Mouse (Mus musculus) right cerebral cortex, postnatal 25 days (tissue): ENCODE data around the gene Gm28048.

ENCODE experiments used
- DNase-seq: peaks from one replicate; pipeline ENCODE4 v3.0.0; 2022

Gm28048 gene

GRCm38 (mm10) chr11:22989786-22990185 lies 7.9 kb upstream of the Gm28048 start:
- DNase-seq, result no peak

GRCm38 (mm10) chr11:22987357-22987756 lies 5.5 kb upstream of the Gm28048 start:
- DNase-seq, result peak; percentile 20

- DNase-seq, result no peak
Measured at GRCm38 (mm10) chr11:22985510-22985909, 3.6 kb upstream of the Gm28048 start.

DNA sequence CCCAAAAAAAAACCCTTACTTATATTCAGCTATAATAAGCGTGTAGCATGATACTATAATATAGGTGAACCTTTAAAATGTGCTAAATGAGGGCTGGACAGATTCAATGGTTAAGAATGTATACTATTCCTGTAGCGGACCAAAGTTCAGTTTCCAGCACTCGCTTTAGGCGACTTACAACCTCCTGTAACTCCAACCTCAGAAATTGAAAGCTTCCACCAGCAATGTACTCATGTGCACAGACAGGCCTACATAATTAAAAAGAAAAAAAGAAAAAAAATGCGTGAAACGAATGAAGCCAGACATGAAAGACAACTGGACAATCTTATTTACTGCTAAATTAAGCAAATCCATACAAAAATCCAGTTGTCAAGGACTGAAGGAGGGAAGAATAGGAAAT lies 956 bp upstream of the Gm28048 start:
- DNase-seq, result no peak

DNA sequence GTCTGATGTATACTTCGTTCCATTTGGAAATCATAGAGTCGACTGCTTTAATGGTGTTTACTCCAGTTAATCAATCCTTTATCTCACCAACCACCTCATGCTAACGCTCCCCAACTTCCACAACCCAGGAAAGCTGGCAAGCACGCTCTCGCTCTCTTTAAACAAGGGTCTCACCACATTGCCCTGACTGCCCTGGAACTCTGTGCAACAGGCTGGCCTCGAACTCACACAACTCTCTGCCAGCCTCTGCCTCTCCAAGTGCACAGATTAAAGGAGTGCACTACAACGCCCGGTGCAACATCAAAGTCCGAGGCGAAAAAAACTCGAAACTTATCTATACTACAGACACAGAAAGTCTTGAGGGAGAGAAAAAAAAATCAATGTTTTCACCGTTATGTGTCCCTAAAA lies 343 bp downstream of the Gm28048 start:
- no peak for DNase-seq

GRCm38 (mm10) chr11:22981041-22981440 lies 849 bp downstream of the Gm28048 start:
- DNase-seq, result no peak

GRCm38 (mm10) chr11:22979221-22979620 lies 2.7 kb downstream of the Gm28048 start:
- no peak for DNase-seq

DNA sequence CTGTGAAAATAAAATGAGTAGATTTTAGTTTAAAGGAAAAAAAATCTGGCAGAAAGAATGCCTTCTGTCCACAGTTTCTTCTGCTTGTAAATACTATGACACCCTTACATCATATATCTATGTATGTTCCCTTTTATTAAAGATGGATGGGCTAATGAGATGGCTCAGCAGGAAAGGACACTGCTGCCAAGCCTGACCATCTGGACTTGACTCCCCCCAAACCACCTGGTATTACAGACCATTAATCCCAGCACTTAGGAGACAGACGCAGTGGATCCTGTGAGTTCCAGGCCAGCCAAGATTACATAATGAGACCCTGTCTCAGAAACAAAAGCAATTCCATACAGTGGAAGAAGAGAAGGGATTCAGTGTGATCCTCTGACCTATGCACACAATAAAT lies 3.2 kb downstream of the Gm28048 start:
- DNase-seq, result no peak

GRCm38 (mm10) chr11:22978215-22978614 lies 3.7 kb downstream of the Gm28048 start:
- no peak for DNase-seq

DNA sequence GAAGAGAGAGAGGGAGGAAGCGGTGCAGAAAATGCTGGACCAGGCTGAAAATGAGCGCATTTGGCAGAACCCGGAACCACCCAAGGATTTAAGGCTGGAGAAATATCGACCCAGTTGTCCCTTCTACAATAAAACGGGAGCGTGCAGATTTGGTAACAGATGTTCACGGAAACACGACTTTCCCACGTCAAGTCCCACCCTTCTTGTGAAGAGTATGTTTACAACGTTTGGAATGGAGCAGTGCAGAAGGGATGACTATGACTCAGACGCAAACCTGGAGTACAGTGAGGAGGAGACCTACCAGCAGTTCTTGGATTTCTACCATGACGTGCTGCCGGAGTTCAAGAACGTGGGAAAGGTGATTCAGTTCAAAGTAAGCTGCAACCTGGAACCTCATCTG lies 8.3 kb downstream of the Gm28048 start:
- peak; percentile 22 for DNase-seq

DNA sequence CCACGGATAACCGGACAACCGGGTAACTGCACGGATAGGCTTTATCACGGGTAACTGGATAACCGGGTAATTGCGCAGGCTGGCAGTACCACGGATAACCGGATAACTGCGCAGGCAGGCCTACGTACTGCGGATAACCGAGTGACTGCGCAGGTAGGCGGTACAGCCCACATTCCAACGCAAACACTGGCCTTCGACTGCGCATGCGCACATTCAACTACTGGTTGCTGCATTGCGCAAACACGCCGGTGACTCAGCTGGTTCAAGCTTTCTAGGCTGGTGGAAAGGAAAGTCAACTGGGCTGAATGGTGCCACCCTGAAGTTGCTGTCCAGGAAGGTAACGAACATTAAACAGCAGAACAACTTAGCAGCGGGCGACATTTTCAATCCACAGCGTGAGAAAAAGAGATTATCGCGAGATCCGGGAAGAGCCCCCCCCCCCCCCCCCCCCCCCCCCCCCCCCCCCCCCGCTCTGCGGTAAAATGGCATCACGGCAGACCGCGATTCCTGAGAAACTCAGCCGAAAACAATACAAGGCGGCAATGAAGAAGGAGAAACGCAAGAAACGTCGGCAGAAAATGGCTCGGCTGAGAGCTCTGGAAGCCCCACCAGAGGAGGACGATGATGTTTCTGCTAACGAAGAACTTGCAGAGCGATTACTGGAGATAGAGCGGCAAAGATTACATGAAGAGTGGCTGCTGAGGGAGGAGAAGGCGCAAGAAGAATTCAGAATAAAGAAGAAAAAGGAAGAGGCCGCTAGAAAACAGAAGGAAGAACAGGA lies 9.0 kb downstream of the Gm28048 start:
- peak; percentile 81 for DNase-seq

DNA sequence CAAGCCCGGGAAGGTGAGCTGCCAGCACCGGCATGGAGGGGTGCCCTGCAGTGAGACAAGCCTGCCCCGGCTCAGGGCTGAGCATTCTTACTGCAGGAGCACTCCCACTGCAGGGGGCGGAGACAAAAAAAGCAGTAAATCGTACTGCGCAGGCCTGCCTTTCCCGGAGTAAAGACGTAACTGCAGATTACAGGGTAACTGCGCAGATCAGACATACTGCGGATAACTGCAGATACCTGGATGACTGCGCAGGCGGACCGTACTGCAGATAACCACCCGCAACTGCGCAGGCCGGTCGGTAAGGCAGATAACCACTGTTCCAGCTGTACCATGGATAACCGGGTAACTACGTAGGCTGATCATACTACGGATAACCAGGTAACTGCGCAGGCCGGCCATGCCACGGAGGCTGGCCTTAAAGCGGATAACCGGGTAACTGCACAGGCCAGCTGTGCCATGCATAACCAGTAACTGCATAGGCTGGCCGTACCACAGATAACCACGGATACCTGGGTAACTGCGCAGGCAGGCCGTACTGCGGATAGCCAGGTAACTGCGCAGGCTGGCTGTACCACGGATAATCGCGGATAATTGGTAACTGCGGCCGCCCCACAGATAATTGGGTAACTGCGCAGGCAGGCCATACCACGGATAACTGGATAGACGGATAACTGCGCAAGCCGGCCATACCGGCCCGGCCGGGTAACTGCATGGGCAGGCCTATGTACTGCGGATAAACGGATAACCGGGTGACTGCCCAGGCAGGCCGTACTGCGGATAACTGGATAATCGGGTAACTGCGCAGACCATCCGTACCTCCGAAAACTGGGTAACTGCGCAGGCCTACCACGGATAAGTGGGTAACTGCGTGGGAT lies 9.8 kb downstream of the Gm28048 start, which contains the start of gene Zrsr1:
Gene Zrsr1 (plus strand): TSS at position 171 of the 875 bp plus-strand sequence.
- peak; percentile 75 for DNase-seq

DNA sequence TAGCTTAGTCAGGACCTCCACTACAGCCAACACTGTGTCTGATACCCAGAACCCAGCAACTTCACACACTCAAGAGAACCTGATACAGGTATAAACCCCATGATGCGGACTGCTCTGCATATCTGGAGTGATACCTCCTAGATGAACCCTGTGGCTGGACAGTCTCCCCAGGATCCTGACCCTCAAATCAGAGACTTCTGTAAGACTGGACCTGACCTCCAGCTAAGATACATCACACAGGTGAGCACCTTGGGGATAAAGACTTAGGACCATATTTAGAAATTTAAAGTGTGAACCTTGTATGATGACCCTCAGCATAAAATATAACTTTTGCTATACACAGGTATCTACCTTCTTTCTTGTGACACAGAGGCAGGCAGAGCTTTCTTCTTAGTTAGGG lies 11.3 kb downstream of the Gm28048 start:
- no peak for DNase-seq

- DNase-seq, result no peak
Measured at GRCm38 (mm10) chr11:22969486-22969885, 12.4 kb downstream of the Gm28048 start.

GRCm38 (mm10) chr11:22965503-22965902 lies 16.4 kb downstream of the Gm28048 start:
- DNase-seq, result no peak

GRCm38 (mm10) chr11:22964401-22964800 lies 17.5 kb downstream of the Gm28048 start:
- DNase-seq, result no peak

- no peak for DNase-seq
Measured at GRCm38 (mm10) chr11:22962101-22962500, 19.8 kb downstream of the Gm28048 start.

DNA sequence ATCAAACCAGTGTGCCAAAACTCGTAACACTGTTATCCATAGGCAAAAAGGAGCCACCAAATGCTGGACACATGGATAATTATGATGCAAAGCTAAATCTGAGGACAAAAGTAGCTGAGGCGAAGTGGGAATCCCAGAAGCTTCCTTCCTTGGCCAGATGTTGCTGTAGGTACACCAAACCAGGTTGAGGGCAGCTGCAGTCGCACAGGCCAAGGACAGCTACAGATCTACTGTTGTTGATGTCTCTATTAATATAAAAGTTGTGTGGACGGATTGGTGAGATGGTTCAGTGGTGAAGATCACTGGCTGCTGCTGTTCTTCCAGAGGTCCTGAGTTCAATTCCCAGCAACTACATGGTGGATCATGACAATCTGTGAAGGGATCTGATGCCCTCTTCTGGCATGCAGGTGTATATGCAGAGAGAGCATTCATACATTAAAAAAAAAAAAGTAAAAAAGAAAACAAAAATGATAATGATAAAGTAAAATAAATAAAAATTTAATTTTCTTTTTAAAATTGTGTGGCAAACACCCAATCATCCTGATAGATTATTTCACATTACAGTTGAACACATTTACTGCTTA lies 24.0 kb downstream of the Gm28048 start:
- no peak for DNase-seq

GRCm38 (mm10) chr11:22956830-22957229 lies 25.1 kb downstream of the Gm28048 start:
- DNase-seq, result no peak

- DNase-seq, result no peak
Measured at GRCm38 (mm10) chr11:22956346-22956745, 25.5 kb downstream of the Gm28048 start.

- DNase-seq, result no peak
Measured at GRCm38 (mm10) chr11:22952668-22953067, 29.2 kb downstream of the Gm28048 start.

- DNase-seq, result no peak
Measured at GRCm38 (mm10) chr11:22950131-22950530, 31.8 kb downstream of the Gm28048 start.

DNA sequence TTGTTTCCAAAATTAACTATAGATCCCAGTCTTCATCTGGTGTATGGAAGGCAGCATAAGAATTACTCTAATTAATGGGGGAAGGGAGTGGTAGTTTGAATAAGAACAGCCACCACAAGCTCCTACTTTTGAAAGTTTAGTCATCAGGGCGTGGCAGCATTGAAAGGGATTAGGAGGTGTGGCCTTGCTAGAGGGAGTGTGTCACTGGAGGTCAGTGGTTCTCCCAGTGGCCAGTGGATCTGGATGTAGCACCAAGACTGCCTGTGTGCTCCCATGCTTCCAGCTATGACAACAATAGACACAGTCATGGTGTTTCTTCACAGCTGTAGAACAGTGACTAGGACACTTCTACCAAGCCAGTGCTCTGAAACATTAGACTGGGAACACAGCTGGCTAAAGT lies 32.8 kb downstream of the Gm28048 start:
- no peak for DNase-seq

DNA sequence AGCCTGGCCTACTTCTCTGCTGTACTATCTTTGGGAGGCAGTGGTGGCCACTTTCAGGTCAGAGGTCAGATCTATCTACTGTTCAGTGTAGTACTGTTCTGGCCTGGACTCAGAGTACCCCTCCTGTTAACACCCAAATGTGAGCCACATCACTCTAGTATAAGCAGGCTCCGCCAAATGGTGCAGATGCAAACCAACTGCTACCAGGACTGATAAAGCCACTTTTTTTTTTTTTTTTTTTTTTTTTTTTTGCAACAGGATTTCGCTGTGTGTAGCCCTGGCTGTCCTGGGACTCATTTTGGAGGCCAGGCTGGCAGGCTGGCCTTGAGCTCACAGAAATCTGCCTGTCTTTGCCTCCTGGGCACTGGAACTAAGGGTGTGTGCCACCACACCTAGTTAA lies 42.9 kb downstream of the Gm28048 start:
- DNase-seq, result no peak
